Mouse (Mus musculus) adipocyte (in vitro differentiated cells): ENCODE measurements at regions not wholly inside any gene's neighbourhood (a gene's known extent, or its start where the extent isn't known, plus 50 kb on each side); places are given as distances from the start of the nearest gene placed in this dataset.

ENCODE experiments used
- DNase-seq: peaks from one replicate; pipeline ENCODE4 v3.0.0-alpha.2; 2016; ENCODE audit warnings: low spot score

- DNase-seq, result no peak
Observed at GRCm38 (mm10) chr1:182071922-182072321, 52.1 kb upstream of the Enah start.

GRCm38 (mm10) chr1:182073180-182073579, 51.4 kb upstream of the Srp9 start:
- DNase-seq, result peak; percentile 28

GRCm38 (mm10) chr1:182074265-182074664, 50.3 kb upstream of the Srp9 start:
- DNase-seq, result peak; percentile 42
